Mouse (Mus musculus) forebrain, embryonic 10.5 days (tissue): Measurements from ENCODE around the gene N6amt1. TPM values are rescaled to one million over a fixed set of nuclear protein-coding genes. Genes with fewer than 3 reads are reported as not detected.
A peak's percentile ranks its signal among the peaks of the same experiment; 100 is the strongest.

Source experiments
- DNase-seq: peaks from one replicate; pipeline ENCODE4 v3.0.0-alpha.2; 2017; ENCODE audit warnings: low spot score; ENCODE audit errors: extremely low spot score
- H3K27ac ChIP-seq: fragments of 300-500 bp; sonication (generic); 2 replicates; pipeline ENCODE4 v1.5.1; 2016; ENCODE audit warnings: mild to moderate bottlenecking
- H3K27me3 ChIP-seq: fragments of 300-500 bp; sonication (generic); 2 replicates; pipeline ENCODE4 v1.6.1; 2016; ENCODE audit warnings: mild to moderate bottlenecking; ENCODE audit not compliant: poor library complexity, severe bottlenecking
- H3K36me3 ChIP-seq: fragments of 300-500 bp; sonication (generic); replicated peaks from 2 replicates; pipeline ENCODE4 v1.6.1; 2016; ENCODE audit warnings: mild to moderate bottlenecking, moderate library complexity
- H3K4me1 ChIP-seq: fragments of 300-500 bp; sonication (generic); 2 replicates; pipeline ENCODE4 v1.6.1; 2016
- H3K4me3 ChIP-seq: fragments of 300-500 bp; sonication (generic); 2 replicates; pipeline ENCODE4 v1.5.1; 2016; ENCODE audit warnings: mild to moderate bottlenecking, moderate library complexity
- H3K9me3 ChIP-seq: fragments of 300-500 bp; sonication (generic); 2 replicates; pipeline ENCODE4 v1.6.1; 2016; ENCODE audit warnings: mild to moderate bottlenecking, moderate library complexity
- WGBS: fragments of 180-500 bp; shearing (Covaris S2); methylation state at CpG from one replicate; pipeline ENCODE4 v1.1.7; 2016; 5-methylcytosine and 5-hydroxymethylcytosine counted together
- polyA plus RNA-seq: library from polyadenylated mRNA; unstranded; fragments of >200 nt; fragmentation: Nextera tagmentation; extraction: Ambion mirVana; gene quantifications from 2 replicates; pipeline ENCODE4 v1.2.1, GENCODE M21; 2016

The N6amt1 gene
- polyA plus RNA-seq: 19.0 and 21.7 TPM in 2 replicates

- WGBS: under 1% methylated on average over 48 of the region's 48 CpGs
- Histone ChIP-seq H3K4me1 (peaks cover 8% of the 10 kb centered on the region), H3K27ac (peak within 1 kb of the TSS; percentile 98), H3K4me3 (peak within 1 kb of the TSS; percentile 66), H3K36me3 (peaks cover 22% of the 10 kb centered on the region), H3K9me3 (no peaks in the 10 kb centered on the region), H3K27me3 (no peaks in the 10 kb centered on the region)
- DNase-seq: peak; percentile 93
Measured at GRCm38 (mm10) chr16:87354075-87354583, at the start of gene N6amt1. N6amt1 (plus strand) TSS chr16:87354185.

- H3K27ac ChIP-seq: no peak overlapping the region
- H3K4me3 ChIP-seq: no peak overlapping the region
- no peaks in the 10 kb centered on the region for H3K4me1 ChIP-seq
- WGBS: 91% methylated on average over 11 of the region's 11 CpGs
- H3K9me3 ChIP-seq: no peaks in the 10 kb centered on the region
- H3K27me3 ChIP-seq: no peaks in the 10 kb centered on the region
- DNase-seq: no peak
- H3K36me3 ChIP-seq: no peaks in the 10 kb centered on the region
Measured at GRCm38 (mm10) chr16:87305251-87306011, 48.6 kb upstream of the N6amt1 start.

- DNase-seq: no peak
- H3K27me3 ChIP-seq: no peaks in the 10 kb centered on the region
- no peak overlapping the region for H3K4me3 ChIP-seq
- H3K36me3 ChIP-seq: no peaks in the 10 kb centered on the region
- no peaks in the 10 kb centered on the region for H3K4me1 ChIP-seq
- H3K27ac ChIP-seq: no peak overlapping the region
- no peaks in the 10 kb centered on the region for H3K9me3 ChIP-seq
- 86% methylated on average over 10 of the region's 10 CpGs for WGBS
Measured at GRCm38 (mm10) chr16:87307109-87307735, 46.8 kb upstream of the N6amt1 start.

GRCm38 (mm10) chr16:87310659-87311058 is 43.3 kb upstream of the N6amt1 start:
- DNase-seq: no peak
- H3K4me1 ChIP-seq: no peaks in the 10 kb centered on the region
- no peak overlapping the region for H3K4me3 ChIP-seq
- no peaks in the 10 kb centered on the region for H3K27me3 ChIP-seq
- no peak overlapping the region for H3K27ac ChIP-seq
- WGBS: 91% methylated on average over 4 of the region's 4 CpGs
- no peaks in the 10 kb centered on the region for H3K36me3 ChIP-seq
- no peaks in the 10 kb centered on the region for H3K9me3 ChIP-seq

DNA sequence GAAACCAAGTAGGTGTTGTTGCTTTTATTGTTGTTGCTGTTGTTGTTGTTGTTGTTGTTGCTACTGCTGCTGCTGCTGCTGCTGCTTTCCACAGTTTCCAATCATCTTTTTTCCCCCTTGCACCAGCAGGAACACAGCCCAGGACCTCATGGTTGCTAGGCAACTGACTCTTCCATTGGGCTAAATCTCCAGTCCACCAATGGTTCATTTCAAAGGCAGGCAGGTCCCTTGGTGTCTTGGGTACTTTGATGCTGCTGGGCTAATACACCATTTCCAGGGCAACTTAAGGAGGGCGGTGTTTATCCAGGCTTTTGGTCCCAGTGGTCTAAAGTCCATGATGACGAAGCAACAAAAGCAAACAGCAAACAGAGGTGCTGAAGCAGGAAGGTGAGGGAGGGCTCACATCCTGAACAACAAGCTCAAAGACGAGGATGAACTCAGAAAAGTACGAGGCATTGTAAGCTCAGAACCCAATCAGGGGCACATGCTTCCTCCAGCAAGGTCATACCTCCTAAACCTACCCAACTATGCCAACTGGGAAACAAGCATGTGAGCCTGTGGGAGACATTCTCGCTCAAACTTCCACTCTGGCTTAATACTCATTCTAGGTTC is 35.7 kb upstream of the N6amt1 start:
- DNase-seq: no peak
- H3K4me1 ChIP-seq: peaks cover 22% of the 10 kb centered on the region
- H3K27me3 ChIP-seq: no peaks in the 10 kb centered on the region
- H3K9me3 ChIP-seq: no peaks in the 10 kb centered on the region
- H3K4me3 ChIP-seq: no peak overlapping the region
- no peaks in the 10 kb centered on the region for H3K36me3 ChIP-seq
- no peak overlapping the region for H3K27ac ChIP-seq
- WGBS: 68% methylated on average over 5 of the region's 5 CpGs

- H3K36me3 ChIP-seq: no peaks in the 10 kb centered on the region
- no peak overlapping the region for H3K4me3 ChIP-seq
- no peaks in the 10 kb centered on the region for H3K9me3 ChIP-seq
- H3K4me1 ChIP-seq: peaks cover 22% of the 10 kb centered on the region
- no peak overlapping the region for H3K27ac ChIP-seq
- WGBS: 66% methylated on average over 5 of the region's 5 CpGs
- no peak for DNase-seq
- H3K27me3 ChIP-seq: no peaks in the 10 kb centered on the region
Measured at GRCm38 (mm10) chr16:87318998-87319397, 35.0 kb upstream of the N6amt1 start.

DNA sequence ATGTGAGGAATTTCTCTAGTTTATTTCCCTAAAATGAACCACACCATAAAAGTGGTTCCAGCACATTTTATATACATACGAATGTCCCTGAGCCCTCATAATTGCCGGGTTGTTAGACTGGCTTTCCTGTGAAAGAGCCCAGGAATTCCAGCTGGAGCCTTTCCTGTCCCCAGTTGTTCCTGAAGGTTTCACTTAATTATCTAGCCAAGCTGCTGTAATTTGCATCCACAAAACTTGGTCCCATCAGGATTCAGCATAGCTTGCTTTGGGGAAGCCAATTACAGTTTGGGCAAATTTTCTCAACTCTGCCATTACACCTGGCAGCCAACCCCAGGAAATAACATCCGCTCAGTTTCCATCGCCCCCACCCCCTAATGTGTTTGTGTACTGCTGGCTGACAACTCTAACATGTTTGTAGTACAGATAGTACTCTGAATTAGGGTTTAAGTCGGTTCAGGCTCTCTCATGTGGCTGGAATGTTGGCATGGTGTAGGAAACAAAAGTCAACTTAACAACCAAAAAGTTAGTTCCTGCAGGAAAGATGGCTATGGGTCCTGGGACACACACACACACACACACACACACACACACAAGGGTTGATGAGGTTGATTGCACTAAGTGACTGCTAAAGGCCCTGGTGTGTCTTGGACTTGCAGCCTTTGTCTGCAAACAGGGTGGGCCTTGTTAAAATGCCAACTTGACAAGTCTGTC is 34.3 kb upstream of the N6amt1 start:
- H3K27me3 ChIP-seq: no peaks in the 10 kb centered on the region
- WGBS: 72% methylated on average over 5 of the region's 5 CpGs
- no peaks in the 10 kb centered on the region for H3K36me3 ChIP-seq
- H3K27ac ChIP-seq: 0 out of 2 replicates have a peak overlapping the region, but pooled peaks have one; percentile 20
- DNase-seq: no peak
- peaks cover 22% of the 10 kb centered on the region for H3K4me1 ChIP-seq
- no peak overlapping the region for H3K4me3 ChIP-seq
- H3K9me3 ChIP-seq: no peaks in the 10 kb centered on the region

- DNase-seq: no peak
- Histone ChIP-seq H3K36me3 (no peaks in the 10 kb centered on the region), H3K27ac (0 out of 2 replicates have a peak overlapping the region, but pooled peaks have one; percentile 20), H3K4me1 (peaks cover 22% of the 10 kb centered on the region), H3K9me3 (no peaks in the 10 kb centered on the region), H3K4me3 (no peak overlapping the region), H3K27me3 (no peaks in the 10 kb centered on the region)
- 36% methylated on average over 2 of the region's 2 CpGs for WGBS
Measured at GRCm38 (mm10) chr16:87320252-87320555, 33.8 kb upstream of the N6amt1 start.

GRCm38 (mm10) chr16:87324571-87324970 is 29.4 kb upstream of the N6amt1 start:
- Histone ChIP-seq H3K9me3 (no peaks in the 10 kb centered on the region), H3K27ac (no peak overlapping the region), H3K4me1 (peaks cover 10% of the 10 kb centered on the region), H3K36me3 (no peaks in the 10 kb centered on the region), H3K4me3 (no peak overlapping the region), H3K27me3 (no peaks in the 10 kb centered on the region)
- no peak for DNase-seq
- WGBS: 82% methylated on average over 5 of the region's 5 CpGs

- WGBS: 92% methylated on average over 3 of the region's 3 CpGs
- H3K4me3 ChIP-seq: no peak overlapping the region
- no peaks in the 10 kb centered on the region for H3K9me3 ChIP-seq
- no peak for DNase-seq
- H3K27me3 ChIP-seq: no peaks in the 10 kb centered on the region
- H3K4me1 ChIP-seq: no peaks in the 10 kb centered on the region
- H3K36me3 ChIP-seq: no peaks in the 10 kb centered on the region
- H3K27ac ChIP-seq: no peak overlapping the region
Measured at GRCm38 (mm10) chr16:87329986-87330385, 24.0 kb upstream of the N6amt1 start.

DNA sequence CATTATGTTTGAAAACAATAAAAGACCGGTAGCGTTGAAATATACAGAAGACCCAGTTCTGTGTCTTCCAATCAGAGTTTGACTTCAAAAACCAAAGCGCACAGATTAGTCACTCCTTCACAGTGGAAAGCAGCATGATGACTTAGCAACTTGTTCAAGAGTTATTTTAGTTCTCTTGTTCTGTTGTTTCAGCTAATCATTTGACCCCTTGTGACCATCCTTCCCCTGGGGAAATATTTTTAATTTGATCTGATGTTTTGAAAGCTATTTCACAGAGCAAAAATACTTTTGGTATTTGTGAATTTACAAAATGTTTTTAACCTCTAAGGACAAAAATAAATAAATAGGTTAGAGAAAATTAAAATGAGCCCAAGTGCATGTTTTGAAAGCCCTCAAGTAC is 19.2 kb upstream of the N6amt1 start:
- H3K4me1 ChIP-seq: no peaks in the 10 kb centered on the region
- H3K27ac ChIP-seq: no peak overlapping the region
- no peaks in the 10 kb centered on the region for H3K9me3 ChIP-seq
- H3K27me3 ChIP-seq: no peaks in the 10 kb centered on the region
- 96% methylated on average over 3 of the region's 3 CpGs for WGBS
- no peak for DNase-seq
- no peaks in the 10 kb centered on the region for H3K36me3 ChIP-seq
- no peak overlapping the region for H3K4me3 ChIP-seq

- H3K4me3 ChIP-seq: no peak overlapping the region
Measured at GRCm38 (mm10) chr16:87341043-87341572, 12.9 kb upstream of the N6amt1 start.

More at GRCm38 (mm10) chr16:87341043-87341572, 12.9 kb upstream of the N6amt1 start:
- H3K4me1 ChIP-seq: no peaks in the 10 kb centered on the region
- H3K27me3 ChIP-seq: no peaks in the 10 kb centered on the region
- no peaks in the 10 kb centered on the region for H3K9me3 ChIP-seq
- DNase-seq: no peak
- no peaks in the 10 kb centered on the region for H3K36me3 ChIP-seq
- H3K27ac ChIP-seq: no peak overlapping the region
- 89% methylated on average over 6 of the region's 6 CpGs for WGBS
